ENCODE assay signal across 35 mouse cellular contexts in genomic region chr4:148310126-148310525, GRCm38 (mm10). TPM values are rescaled to one million over a fixed set of nuclear protein-coding genes. Genes with fewer than 3 reads are reported as not detected.
"Had no signal": no experiment of that assay in that cellular context is flagged by ENCODE, and none has a peak within 500 bp of the region (broad histone marks: within the 10 kb centered on the region; RNA-seq: fewer than 3 reads in every experiment).

No protein-coding gene starts in this region.

- H3K9me3 ChIP-seq: limb, embryonic 12.5 days; limb, embryonic 13.5 days; liver, embryonic 12.5 days; liver, embryonic 13.5 days; liver, embryonic 15.5 days; lung, embryonic 15.5 days; midbrain, embryonic 10.5 days; midbrain, embryonic 12.5 days; midbrain, embryonic 13.5 days; midbrain, embryonic 15.5 days; neural tube, embryonic 12.5 days had no signal

- H3K27me3 ChIP-seq: liver, embryonic 13.5 days; liver, embryonic 15.5 days; lung, embryonic 15.5 days; midbrain, embryonic 15.5 days; neural tube, embryonic 12.5 days had no signal

- H3K36me3 ChIP-seq: limb, embryonic 12.5 days; limb, embryonic 13.5 days; liver, embryonic 12.5 days; liver, embryonic 13.5 days; liver, embryonic 15.5 days; lung, embryonic 15.5 days; midbrain, embryonic 10.5 days; midbrain, embryonic 12.5 days; midbrain, embryonic 13.5 days; midbrain, embryonic 15.5 days; neural tube, embryonic 12.5 days had no signal

- DNase-seq: left cerebral cortex, postnatal 4 days; liver; liver, embryonic 13.5 days; liver, postnatal 0 days; lung, adult 18-20 months; lung, adult 2 months; lung, embryonic 14.5 days; lung, postnatal 10 days; lung, postnatal 14 days; lung, postnatal 36 days; lung, postnatal 4 days; midbrain, embryonic 14.5 days had no signal

- ATAC-seq: liver, embryonic 12.5 days; liver, postnatal 0 days; lung, postnatal 0 days; midbrain, embryonic 13.5 days; midbrain, embryonic 15.5 days had no signal

- H3K4me3 ChIP-seq: left cerebral cortex, adult 2 months; limb, embryonic 12.5 days; limb, embryonic 13.5 days; liver, embryonic 12.5 days; liver, embryonic 13.5 days; liver, embryonic 15.5 days; lung, embryonic 15.5 days; megakaryocyte, embryonic 14.5 days; midbrain, embryonic 10.5 days; midbrain, embryonic 12.5 days; midbrain, embryonic 13.5 days; midbrain, embryonic 15.5 days; myocyte; neural tube, embryonic 12.5 days had no signal

- H3K4me1 ChIP-seq: liver, embryonic 13.5 days had no signal

- H3K9ac ChIP-seq: limb, embryonic 12.5 days; limb, embryonic 13.5 days; liver, embryonic 12.5 days; liver, embryonic 13.5 days; liver, embryonic 14.5 days; liver, embryonic 15.5 days; liver, postnatal 0 days; lung, embryonic 14.5 days; lung, embryonic 15.5 days; midbrain, embryonic 12.5 days; midbrain, embryonic 13.5 days; midbrain, embryonic 15.5 days; neural tube, embryonic 12.5 days had no signal

- H3K4me2 ChIP-seq: limb, embryonic 12.5 days; limb, embryonic 13.5 days; liver, embryonic 11.5 days; liver, embryonic 12.5 days; liver, embryonic 13.5 days; liver, embryonic 15.5 days; lung, embryonic 14.5 days; lung, embryonic 15.5 days; midbrain, embryonic 11.5 days; midbrain, embryonic 12.5 days; midbrain, embryonic 13.5 days; midbrain, embryonic 15.5 days; neural tube, embryonic 12.5 days had no signal

- H3K27ac ChIP-seq: left cerebral cortex, adult 2 months; limb, embryonic 12.5 days; limb, embryonic 13.5 days; liver, embryonic 12.5 days; liver, embryonic 13.5 days; liver, embryonic 14.5 days; liver, embryonic 15.5 days; lung, embryonic 15.5 days; macrophage; midbrain, embryonic 10.5 days; midbrain, embryonic 12.5 days; midbrain, embryonic 13.5 days; midbrain, embryonic 15.5 days had no signal

RNA-seq across cellular contexts. Expression of gene Disp3, which starts 22.4 kb away (rescaled TPM):
- total RNA-seq: liver, adult 2 months; megakaryocyte progenitor cell, adult 5-6 weeks; megakaryocyte, adult 5-6 weeks; megakaryocyte-erythroid progenitor cell, adult 5-6 weeks; monocyte, adult 5-6 weeks had no signal
- polyA plus RNA-seq: liver, adult 2 months; liver, embryonic 11.5 days; liver, embryonic 14.5 days; liver, embryonic 15.5 days; liver, postnatal 0 days; lung, adult 2 months; macrophage had no signal
